Mouse (Mus musculus) hindbrain, embryonic 12.5 days (tissue): ENCODE results near the gene Atp6v0a1. TPM values are rescaled to one million over a fixed set of nuclear protein-coding genes. Genes with fewer than 3 reads are reported as not detected.

Experiments used
- ATAC-seq: fragments of 200-750 bp; cut with Nextera tagmentation; 2 replicates; pipeline ENCODE4 v1.8.0; 2017; ENCODE audit warnings: moderate TSS enrichment; ENCODE audit not compliant: low FRiP score
- H3K27ac ChIP-seq: fragments of 300-500 bp; sonication (generic); 2 replicates; pipeline ENCODE4 v1.5.1; 2016; ENCODE audit warnings: mild to moderate bottlenecking
- H3K27me3 ChIP-seq: fragments of 300-500 bp; sonication (generic); 2 replicates; pipeline ENCODE4 v1.6.1; 2016; ENCODE audit warnings: mild to moderate bottlenecking
- H3K36me3 ChIP-seq: fragments of 300-500 bp; sonication (generic); 2 replicates; pipeline ENCODE4 v1.6.1; 2016; ENCODE audit warnings: mild to moderate bottlenecking
- H3K4me1 ChIP-seq: fragments of 300-500 bp; sonication (generic); 2 replicates; pipeline ENCODE4 v1.6.1; 2016
- H3K4me2 ChIP-seq: fragments of 300-500 bp; sonication (generic); replicated peaks from 2 replicates; pipeline ENCODE4 v1.6.1; 2016; ENCODE audit warnings: mild to moderate bottlenecking
- H3K4me3 ChIP-seq: fragments of 300-500 bp; sonication (generic); 2 replicates; pipeline ENCODE4 v1.5.1; 2016; ENCODE audit warnings: mild to moderate bottlenecking
- H3K9ac ChIP-seq: fragments of 300-500 bp; sonication (generic); 2 replicates; pipeline ENCODE4 v1.6.1; 2016; ENCODE audit warnings: mild to moderate bottlenecking, moderate library complexity
- H3K9me3 ChIP-seq: fragments of 300-500 bp; sonication (generic); replicated peaks from 2 replicates; pipeline ENCODE4 v1.6.1; 2016; ENCODE audit warnings: mild to moderate bottlenecking
- WGBS: fragments of 180-500 bp; shearing (Covaris S2); methylation state at CpG from one replicate; pipeline ENCODE4 v1.1.7; 2016; 5-methylcytosine and 5-hydroxymethylcytosine counted together
- microRNA-seq: library from miRNA; unstranded; fragments of <30 nt; microRNA quantifications from one replicate; pipeline ENCODE4, GENCODE M21; 2017
- polyA plus RNA-seq: library from polyadenylated mRNA; unstranded; fragments of >200 nt; fragmentation: Nextera tagmentation; extraction: Ambion mirVana; gene quantifications from 2 replicates; pipeline ENCODE4 v1.2.1, GENCODE M21; 2016

The Atp6v0a1 gene
- polyA plus RNA-seq, 1 experiment from 2014 or later, result 70.2 TPM

DNA sequence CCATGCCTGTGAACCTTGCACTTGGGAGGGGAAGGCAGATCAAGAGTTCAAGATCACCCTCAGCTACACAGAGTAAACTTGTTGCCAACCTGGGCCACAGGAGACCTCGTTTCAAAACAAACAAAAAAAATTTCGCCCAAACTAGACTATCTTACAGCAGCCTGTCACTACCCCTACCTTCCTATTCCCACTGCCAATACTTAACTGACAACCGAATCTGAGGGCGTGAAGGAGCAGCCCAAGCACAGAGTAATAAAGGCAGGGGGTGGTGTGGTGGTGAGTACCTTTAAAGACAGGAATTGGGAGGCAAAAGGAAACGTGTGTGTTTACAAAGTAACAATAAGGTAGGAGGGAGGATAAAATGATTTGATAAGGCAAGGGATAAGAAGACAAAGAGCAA lies 101.5 kb downstream of the Atp6v0a1 start:
- H3K9ac ChIP-seq, result no peak overlapping the region; the same call in 1 of the 2 replicates
- 66% methylated on average over 5 of the region's 5 CpGs for WGBS
- ATAC-seq, result no peak
- H3K4me1 ChIP-seq, result peaks cover 7% of the 10 kb centered on the region; the same call in 1 of the 2 replicates
- H3K27ac ChIP-seq, result no peak overlapping the region
- no peak overlapping the region for H3K4me3 ChIP-seq
- no peak overlapping the region for H3K4me2 ChIP-seq
- H3K36me3 ChIP-seq, result 0 out of 2 replicates have a peak, but pooled peaks cover 2% of the 10 kb centered on the region
- H3K27me3 ChIP-seq, result no peaks in the 10 kb centered on the region
- no peaks in the 10 kb centered on the region for H3K9me3 ChIP-seq

DNA sequence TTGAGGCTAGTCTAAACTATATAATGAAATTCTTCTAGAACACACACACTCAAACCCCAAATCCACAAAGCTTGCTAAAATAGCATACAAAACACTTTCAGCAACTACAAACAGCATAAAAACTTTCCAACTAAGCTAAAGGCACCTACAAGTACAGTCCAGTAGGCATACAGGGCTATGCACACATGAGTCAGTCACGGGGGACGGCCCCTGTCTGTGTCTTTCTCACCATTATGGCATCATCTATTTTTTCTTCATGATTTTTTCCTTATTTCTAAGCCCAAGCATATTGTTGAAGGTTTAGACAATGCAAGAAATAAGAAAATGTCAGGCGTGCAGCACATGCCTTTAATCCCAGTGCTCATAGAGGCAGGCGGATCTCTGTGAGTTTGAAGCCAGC lies 101.9 kb downstream of the Atp6v0a1 start:
- H3K27me3 ChIP-seq, result no peaks in the 10 kb centered on the region
- H3K4me2 ChIP-seq, result no peak overlapping the region
- no peak overlapping the region for H3K27ac ChIP-seq
- H3K9ac ChIP-seq, result no peak overlapping the region
- H3K4me1 ChIP-seq, result peaks cover 12% of the 10 kb centered on the region; the same call in 1 of the 2 replicates
- no peak overlapping the region for H3K4me3 ChIP-seq
- no peak for ATAC-seq
- H3K9me3 ChIP-seq, result no peaks in the 10 kb centered on the region
- no peaks in the 10 kb centered on the region for H3K36me3 ChIP-seq
- WGBS, result 92% methylated on average over 4 of the region's 4 CpGs

DNA sequence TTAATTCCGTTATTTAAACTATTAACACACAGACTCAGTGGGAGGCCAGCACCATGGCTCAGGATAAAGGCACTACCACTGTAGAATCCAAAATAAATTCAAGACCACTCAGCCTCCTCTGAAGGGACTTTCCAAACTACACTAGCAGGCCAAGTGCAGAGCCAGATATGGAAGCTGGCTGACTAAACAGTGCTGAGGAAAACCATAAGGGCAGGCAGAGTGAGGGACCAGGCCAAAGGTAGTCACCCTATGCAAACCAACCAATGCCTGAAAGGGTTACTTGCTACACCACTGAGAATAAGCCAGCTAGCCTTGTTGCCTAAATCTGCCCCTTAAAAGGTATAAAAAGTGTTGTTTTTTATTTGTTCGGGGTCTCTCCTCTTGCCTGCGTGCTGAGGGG lies 102.9 kb downstream of the Atp6v0a1 start:
- Histone ChIP-seq H3K9me3 (no peaks in the 10 kb centered on the region), H3K4me1 (peaks cover 14% of the 10 kb centered on the region; the same call in 1 of the 2 replicates), H3K27ac (no peak overlapping the region), H3K9ac (no peak overlapping the region), H3K4me3 (no peak overlapping the region), H3K36me3 (no peaks in the 10 kb centered on the region), H3K27me3 (no peaks in the 10 kb centered on the region), H3K4me2 (no peak overlapping the region)
- 93% methylated on average over 3 of the region's 3 CpGs for WGBS
- ATAC-seq, result no peak

Small RNA genes lying within 50 kb of the gene (microRNA-seq; reads per million reads assigned to microRNA genes)
- gene Mir6928, result 3.0 reads per million, percentile 3 among the genes with 10 or more reads in this experiment

Other genes with a start within 250 kb of the Atp6v0a1 start
- gene Kcnh4, start 249.5 kb upstream of the Atp6v0a1 start, polyA plus RNA-seq, result 6.0 and 6.2 TPM in 2 replicates
- not detected in 2 replicates for gene Hcrt, start 246.5 kb upstream of the Atp6v0a1 start, polyA plus RNA-seq
- gene Ghdc, start 238.5 kb upstream of the Atp6v0a1 start, polyA plus RNA-seq, result 4.4 and 4.7 TPM in 2 replicates
- 17.3 and 20.5 TPM in 2 replicates for gene Stat5b, start 158.7 kb upstream of the Atp6v0a1 start, polyA plus RNA-seq
- gene Stat5a, start 150.1 kb upstream of the Atp6v0a1 start, polyA plus RNA-seq, result 1.4 and 2.8 TPM in 2 replicates
- 41.4 and 47.4 TPM in 2 replicates for gene Stat3, start 69.9 kb upstream of the Atp6v0a1 start, polyA plus RNA-seq
- 51.4 and 63.2 TPM in 2 replicates for gene Cavin1, start 38.6 kb upstream of the Atp6v0a1 start, polyA plus RNA-seq
- 13.3 and 13.7 TPM in 2 replicates for gene Naglu, start 60.6 kb downstream of the Atp6v0a1 start, polyA plus RNA-seq
- 0.23 and 0.26 TPM in 2 replicates for gene Hsd17b1, start 69.0 kb downstream of the Atp6v0a1 start, polyA plus RNA-seq
- gene Coasy, start 73.1 kb downstream of the Atp6v0a1 start, polyA plus RNA-seq, result 45.6 and 51.2 TPM in 2 replicates
- gene Mlx, start 77.8 kb downstream of the Atp6v0a1 start, polyA plus RNA-seq, result 62.1 and 62.4 TPM in 2 replicates
- 30.5 and 34.3 TPM in 2 replicates for gene Psmc3ip, start 86.0 kb downstream of the Atp6v0a1 start, polyA plus RNA-seq
- gene Retreg3, start 110.4 kb downstream of the Atp6v0a1 start, polyA plus RNA-seq, result 23.2 and 25.1 TPM in 2 replicates
- 81.6 and 83.2 TPM in 2 replicates for gene Tubg1, start 110.5 kb downstream of the Atp6v0a1 start, polyA plus RNA-seq
- 10.4 and 12.9 TPM in 2 replicates for gene Tubg2, start 146.5 kb downstream of the Atp6v0a1 start, polyA plus RNA-seq
- 0.97 and 1.2 TPM in 2 replicates for gene Cntnap1, start 161.1 kb downstream of the Atp6v0a1 start, polyA plus RNA-seq
- gene Plekhh3, start 161.9 kb downstream of the Atp6v0a1 start, polyA plus RNA-seq, result 14.3 and 15.4 TPM in 2 replicates
- 0.23 and 0.61 TPM in 2 replicates for gene Ccr10, start 166.0 kb downstream of the Atp6v0a1 start, polyA plus RNA-seq
- gene Ezh1, start 217.0 kb downstream of the Atp6v0a1 start, polyA plus RNA-seq, result 17.3 and 18.5 TPM in 2 replicates
- 60.1 and 62.2 TPM in 2 replicates for gene Ramp2, start 236.6 kb downstream of the Atp6v0a1 start, polyA plus RNA-seq
- 90.9 and 97.4 TPM in 2 replicates for gene Vps25, start 244.3 kb downstream of the Atp6v0a1 start, polyA plus RNA-seq